Mouse (Mus musculus) MEL-GATA-1-ER (cell line): ENCODE results near the gene Capzb.

Experiments used
- DNase-seq: peaks from one replicate; pipeline ENCODE4 v3.0.0-alpha.2; 2012; ENCODE audit warnings: low read depth; ENCODE audit errors: extremely low read depth

Gene Capzb

GRCm38 (mm10) chr4:139208236-139209129, 15.8 kb downstream of the Capzb start:
- DNase-seq: no peak

- DNase-seq: no peak
Measured at GRCm38 (mm10) chr4:139209130-139209840, 16.6 kb downstream of the Capzb start.

- DNase-seq: no peak
Measured at GRCm38 (mm10) chr4:139211975-139212831, 19.5 kb downstream of the Capzb start.

GRCm38 (mm10) chr4:139213086-139213485, 20.4 kb downstream of the Capzb start:
- no peak for DNase-seq

- no peak for DNase-seq
Measured at GRCm38 (mm10) chr4:139213935-139214371, 21.3 kb downstream of the Capzb start.

GRCm38 (mm10) chr4:139216566-139216965, 23.9 kb downstream of the Capzb start:
- DNase-seq: no peak

GRCm38 (mm10) chr4:139218539-139218938, 25.8 kb downstream of the Capzb start:
- no peak for DNase-seq

GRCm38 (mm10) chr4:139219656-139220055, 27.0 kb downstream of the Capzb start:
- DNase-seq: no peak

GRCm38 (mm10) chr4:139220978-139221377, 28.3 kb downstream of the Capzb start:
- no peak for DNase-seq

- no peak for DNase-seq
Measured at GRCm38 (mm10) chr4:139221837-139222236, 29.1 kb downstream of the Capzb start.

- DNase-seq: no peak
Measured at GRCm38 (mm10) chr4:139225115-139225514, 32.4 kb downstream of the Capzb start.

GRCm38 (mm10) chr4:139225944-139226343, 33.2 kb downstream of the Capzb start:
- DNase-seq: no peak

GRCm38 (mm10) chr4:139226504-139227216, 34.0 kb downstream of the Capzb start:
- no peak for DNase-seq

GRCm38 (mm10) chr4:139227923-139228322, 35.2 kb downstream of the Capzb start:
- no peak for DNase-seq

GRCm38 (mm10) chr4:139229271-139229670, 36.6 kb downstream of the Capzb start:
- no peak for DNase-seq

GRCm38 (mm10) chr4:139230376-139231120, 37.8 kb downstream of the Capzb start:
- DNase-seq: no peak

- DNase-seq: no peak
Measured at GRCm38 (mm10) chr4:139231163-139231562, 38.5 kb downstream of the Capzb start.

- peak; percentile 39 for DNase-seq
Measured at GRCm38 (mm10) chr4:139232479-139233145, 39.9 kb downstream of the Capzb start.

- no peak for DNase-seq
Measured at GRCm38 (mm10) chr4:139233146-139233495, 40.4 kb downstream of the Capzb start.
